Mouse (Mus musculus) monocyte, adult 5-6 weeks (primary cell): ENCODE measurements around the gene Aox4. TPM values are rescaled to one million over a fixed set of nuclear protein-coding genes. Genes with fewer than 3 reads are reported as not detected.

ENCODE experiments used
- ATAC-seq: fragments of 153-309, 156-312 bp; replicated peaks from 2 replicates; pipeline ENCODE4 v1.8.0; 2017; ENCODE audit warnings: mild to moderate bottlenecking; ENCODE audit not compliant: low TSS enrichment, insufficient number of reproducible peaks, severe bottlenecking, poor library complexity, low FRiP score
- total RNA-seq: library from RNA; stranded (forward); fragments of 200-1000, 200-491, 200-594 nt; gene quantifications from 3 replicates; pipeline ENCODE4 v1.2.3, GENCODE M21; 2017

Gene Aox4
- total RNA-seq, 1 experiment from 2014 or later: not detected

DNA sequence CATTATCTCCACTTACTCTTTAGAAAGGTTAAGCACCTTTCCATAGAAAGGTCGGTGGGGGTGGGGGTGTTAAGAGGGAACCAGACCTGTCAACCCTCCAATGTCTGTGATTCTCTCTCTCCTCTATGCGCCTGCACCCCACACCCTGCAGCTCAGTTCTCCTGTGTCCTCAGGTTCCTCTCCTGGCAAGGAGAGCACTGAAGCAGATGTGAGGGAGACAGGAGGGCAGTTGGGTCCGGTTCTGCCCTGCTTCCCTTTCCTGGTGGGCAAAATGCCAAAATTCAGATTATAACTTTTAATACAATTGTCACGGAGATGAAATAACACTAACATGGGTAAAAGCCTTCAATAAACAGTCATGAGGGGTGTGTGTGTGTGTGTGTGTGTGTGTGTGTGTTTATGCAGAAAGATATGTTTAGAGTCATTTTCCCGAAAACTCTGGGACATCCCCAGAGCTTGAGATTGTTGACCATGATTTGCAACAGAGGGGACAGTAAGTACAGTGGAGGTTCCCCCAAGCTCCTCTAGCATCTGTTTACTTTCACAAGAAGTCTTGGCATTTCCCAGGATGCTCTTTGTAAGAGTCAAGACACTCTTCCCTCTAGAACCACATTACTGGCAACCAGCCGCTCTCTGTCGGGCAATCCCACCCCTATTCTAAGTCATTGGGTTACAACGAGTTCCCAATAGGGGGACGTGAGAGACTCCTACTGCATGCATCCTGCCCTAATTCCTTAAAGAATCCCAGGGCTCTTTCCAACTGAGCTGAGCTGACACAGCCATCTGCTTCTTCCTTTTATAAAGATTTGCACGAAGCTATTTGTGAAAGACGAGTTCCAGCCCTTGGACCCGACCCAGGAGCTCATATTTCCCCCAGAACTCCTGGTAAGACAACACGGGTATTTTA is 81.5 kb downstream of the Aox4 start:
- ATAC-seq: no peak

DNA sequence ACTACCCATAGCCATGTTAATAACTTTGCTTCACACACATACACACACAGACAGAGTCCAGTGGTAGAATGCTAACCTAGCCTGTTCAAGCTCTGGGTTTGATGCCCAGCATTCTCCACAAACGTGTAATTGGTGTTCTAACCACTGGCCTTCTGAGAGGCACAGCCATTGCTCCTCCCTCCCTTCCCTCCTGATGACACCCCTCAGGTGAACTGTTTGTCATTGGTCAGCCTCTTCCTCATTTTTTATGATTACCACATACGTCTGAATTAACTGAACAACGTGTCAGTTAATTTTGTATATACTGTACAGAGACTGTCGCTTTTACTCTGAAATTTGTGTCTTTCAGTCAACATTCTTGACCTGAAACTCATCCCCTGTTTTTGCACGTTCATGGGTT is 84.5 kb downstream of the Aox4 start:
- ATAC-seq: no peak

DNA sequence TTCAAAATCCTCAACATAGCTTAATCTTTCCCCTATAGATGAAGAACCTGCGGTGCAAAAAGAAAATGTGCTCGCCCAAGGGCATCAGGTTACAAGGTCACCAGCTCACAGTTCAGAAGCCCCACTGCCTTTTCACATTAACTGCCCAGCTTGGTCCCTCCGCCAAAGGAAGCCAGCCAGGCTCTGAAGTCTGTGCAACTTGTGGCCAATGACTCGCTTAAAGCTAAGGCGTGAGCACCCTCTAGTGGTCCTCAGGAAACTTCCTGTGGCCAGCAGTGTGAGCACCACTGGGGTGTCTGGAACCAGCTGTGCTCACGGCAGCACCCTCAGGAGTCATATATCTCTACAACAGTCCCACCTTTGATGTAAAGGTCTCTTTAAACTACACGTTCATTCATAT is 86.1 kb downstream of the Aox4 start:
- peak; percentile 77 for ATAC-seq

DNA sequence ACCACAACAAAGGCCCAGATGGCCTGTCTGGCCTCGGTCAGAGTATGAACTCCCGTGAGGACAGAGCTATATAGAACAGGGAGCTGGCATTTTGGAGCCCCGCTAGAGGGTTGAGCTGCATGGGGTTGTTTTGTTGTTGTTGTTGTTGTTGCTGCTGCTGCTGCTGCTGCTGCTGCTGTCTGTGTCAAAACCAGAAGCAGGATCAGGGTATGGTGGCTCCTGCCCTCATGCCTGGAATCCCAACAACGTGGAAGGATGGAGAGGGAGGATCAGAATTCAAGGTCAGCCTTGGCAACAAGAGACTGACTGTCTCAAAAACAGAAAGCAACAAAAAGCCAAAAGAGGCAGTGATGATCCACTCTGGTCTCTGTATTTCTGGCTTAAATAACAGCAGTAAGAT is 86.6 kb downstream of the Aox4 start:
- ATAC-seq: no peak

DNA sequence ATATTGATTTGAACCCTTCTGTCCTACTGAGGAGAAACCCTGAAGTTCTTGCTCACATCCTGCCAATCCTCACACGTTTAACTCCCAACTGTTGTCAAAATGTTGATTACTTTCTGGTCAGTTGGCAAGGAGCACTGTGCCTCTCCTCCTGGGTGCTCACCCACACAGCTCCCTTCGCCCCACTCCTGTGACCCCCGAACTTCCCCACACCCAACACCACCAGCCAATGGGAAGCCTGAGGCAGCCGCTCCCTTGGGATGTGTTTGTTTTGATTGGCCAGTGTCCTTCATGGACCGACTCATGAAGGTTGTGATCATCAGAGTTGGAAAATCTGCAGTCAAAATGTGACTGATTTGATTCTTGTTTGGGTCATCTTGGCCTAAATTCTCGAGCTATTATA is 88.2 kb downstream of the Aox4 start:
- ATAC-seq: no peak

DNA sequence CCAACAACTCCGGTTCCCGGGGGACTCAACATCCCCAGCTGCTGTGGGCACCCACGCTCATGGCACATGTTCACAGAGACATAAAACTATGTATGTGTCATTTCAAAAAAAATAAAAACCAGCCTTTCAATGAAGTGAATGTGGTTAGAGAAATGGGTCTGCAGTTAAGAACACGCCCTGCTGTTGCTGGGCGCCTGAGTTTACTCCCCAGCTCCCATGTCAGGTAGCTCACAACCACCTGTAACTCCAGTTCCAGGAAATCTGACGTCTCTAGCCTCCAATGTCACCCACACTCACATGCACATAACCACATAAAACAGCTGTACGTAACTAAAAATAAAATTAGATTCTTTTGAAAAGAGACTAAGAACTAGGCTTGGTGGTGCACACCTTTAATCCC is 90.9 kb downstream of the Aox4 start:
- no peak for ATAC-seq

DNA sequence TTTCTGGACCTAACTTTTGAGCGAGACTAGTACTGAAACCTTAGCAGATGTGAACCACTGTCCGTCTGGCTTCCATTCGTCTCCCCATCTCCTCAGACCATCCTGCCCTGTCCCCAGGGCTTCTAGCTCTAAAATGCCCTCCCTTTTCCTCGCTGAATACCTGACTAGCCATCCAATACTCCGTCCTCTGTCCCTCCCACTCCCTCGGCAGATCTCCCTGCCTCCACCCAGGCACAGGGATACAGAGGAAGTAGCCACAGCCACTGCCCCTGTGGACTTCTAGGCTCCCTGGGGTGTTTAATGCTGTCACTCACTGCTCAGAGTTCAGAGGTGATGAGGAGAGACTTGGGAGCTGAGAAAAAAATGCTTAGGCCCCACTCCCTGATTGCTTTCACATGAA is 91.8 kb downstream of the Aox4 start:
- no peak for ATAC-seq

DNA sequence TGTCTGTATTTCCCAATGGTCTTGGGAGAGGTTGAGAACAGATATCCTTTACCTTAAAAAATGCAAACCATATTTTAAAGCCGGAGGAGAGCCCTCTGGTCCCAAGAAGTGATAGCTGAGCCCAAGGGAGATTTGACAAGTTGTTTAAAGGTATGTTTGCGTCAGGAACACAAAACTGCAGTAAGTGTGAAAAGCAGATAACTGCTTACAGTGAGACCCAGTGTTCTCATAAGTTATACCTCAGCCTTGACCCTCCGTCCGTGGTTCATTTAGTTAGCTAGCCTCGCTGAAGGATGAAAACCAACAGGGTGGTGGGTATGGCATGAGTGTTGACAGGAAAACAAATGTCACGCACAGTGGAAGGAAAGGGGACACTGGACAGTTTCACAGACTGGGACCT is 92.8 kb downstream of the Aox4 start:
- no peak for ATAC-seq

DNA sequence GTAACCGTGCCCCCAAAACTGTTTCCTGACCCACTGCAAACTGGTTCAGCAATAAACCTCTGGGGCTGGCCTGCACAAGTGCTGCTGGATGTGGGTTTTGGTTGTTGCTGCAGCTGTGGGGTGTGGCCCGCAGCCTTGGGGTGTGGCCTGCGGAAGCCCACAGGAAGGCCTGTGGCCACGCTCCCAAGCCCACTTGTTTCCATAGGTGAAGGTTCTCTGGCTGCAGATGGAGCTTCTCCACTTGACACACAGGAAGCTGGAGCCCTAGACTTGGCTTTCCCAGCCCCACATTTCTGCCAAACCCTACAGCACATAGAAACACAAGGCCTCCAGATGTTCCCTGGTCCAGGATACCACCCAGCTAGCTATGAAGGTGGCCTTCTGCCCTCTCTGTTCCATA is 93.5 kb downstream of the Aox4 start:
- ATAC-seq: no peak; the same call in 1 of the 2 replicates

DNA sequence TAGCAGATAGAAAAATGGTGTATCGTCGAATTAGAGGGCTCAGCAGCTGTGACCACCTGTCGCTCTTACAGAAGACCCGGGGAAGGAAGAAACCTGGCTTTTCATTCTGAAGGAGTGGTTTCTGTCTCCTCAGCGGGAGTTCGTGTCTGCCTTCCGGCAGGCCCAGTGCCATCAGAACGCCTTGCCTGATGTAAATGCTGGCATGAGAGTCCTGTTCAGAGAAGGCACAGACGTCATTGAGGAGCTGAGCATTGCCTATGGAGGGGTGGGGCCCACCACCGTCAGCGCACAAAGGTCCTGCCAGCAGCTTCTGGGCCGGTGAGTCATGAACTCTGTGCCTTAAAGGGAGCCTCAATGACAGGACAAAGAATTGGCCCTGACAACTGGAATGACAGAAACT is 94.1 kb downstream of the Aox4 start:
- ATAC-seq: no peak

DNA sequence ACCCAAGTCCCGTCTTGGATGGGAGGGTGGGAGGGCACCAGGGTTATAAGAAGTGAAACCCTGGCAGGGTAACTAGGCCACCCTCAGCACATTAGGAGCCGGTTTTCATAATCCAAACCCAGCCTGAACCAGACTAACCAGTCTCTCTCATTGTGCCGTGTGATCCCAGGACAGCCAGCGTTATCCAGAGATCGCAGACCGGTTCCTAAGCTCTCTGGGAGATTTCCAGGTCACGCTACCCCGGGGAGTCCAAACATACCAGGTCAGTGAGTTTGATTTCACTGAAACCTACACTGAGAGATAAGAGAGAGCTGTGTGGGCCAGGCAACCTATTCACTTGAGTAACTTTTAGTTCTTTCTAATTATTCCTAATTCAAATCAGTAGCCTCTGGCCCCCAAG is 97.0 kb downstream of the Aox4 start:
- no peak for ATAC-seq

DNA sequence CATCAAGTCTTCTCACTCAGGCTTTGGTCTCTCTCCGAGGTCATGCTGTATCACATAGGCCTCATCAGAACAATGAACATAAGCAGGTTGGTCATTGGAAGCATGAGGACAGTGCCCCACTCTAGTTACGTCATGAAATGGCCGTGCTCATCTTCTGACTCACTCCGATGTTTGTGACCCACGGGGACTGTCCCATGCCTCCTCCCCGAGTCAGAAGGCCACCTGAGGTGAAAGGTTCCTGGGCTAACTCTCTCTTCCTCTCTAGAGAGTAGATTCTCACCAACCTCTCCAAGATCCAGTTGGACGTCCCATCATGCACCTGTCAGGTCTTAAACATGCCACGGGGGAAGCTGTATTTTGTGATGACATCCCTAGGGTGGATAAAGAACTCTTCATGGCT is 98.4 kb downstream of the Aox4 start:
- no peak for ATAC-seq

DNA sequence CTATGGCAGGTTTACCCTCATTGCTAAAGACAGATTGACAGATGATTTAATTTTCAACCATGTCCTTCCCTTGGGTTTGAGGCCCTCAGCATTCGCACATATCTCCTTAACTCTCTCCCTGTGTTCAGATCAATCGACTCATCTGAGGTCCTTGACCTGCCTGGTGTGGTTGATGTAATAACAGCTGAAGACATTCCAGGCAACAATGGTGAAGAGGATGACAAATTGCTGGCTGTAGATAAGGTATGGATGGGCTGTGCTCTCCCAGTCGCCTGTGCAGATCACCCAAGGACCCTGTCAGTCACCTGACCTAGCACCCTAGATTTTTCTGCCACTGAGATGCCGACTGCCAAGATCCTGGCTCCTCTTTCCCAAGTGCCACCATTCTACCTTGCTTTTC is 99.7 kb downstream of the Aox4 start:
- no peak for ATAC-seq

DNA sequence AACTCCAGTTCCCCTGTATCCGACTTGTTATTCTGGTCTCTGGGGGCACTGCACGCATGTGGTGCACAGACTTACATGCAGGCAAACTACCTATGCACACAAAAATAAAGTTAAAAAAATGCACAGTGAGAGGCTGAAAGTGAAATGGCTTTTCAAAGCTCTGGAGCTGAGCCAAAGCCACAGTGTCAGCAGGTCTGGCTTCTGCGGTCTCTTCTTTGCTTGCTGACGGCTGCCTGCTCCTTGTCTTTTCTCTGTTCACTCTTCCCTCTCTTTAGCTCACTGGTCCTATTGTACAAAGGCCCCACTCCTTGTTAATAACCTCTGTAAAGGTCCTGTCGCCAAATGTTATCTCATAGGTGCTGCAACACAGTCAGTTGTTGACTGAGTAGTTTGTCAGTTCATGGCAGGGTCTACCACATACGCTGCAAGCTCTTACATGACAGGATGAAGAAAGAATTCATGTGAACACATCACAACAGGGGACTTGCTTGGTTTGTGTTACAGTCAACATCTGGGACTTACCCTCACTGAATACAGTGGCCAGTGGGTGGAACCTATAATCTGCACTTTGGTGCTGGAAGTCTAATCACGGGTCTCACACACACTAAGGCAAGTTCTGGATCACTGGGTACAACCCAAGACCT is 101.1 kb downstream of the Aox4 start:
- no peak for ATAC-seq

DNA sequence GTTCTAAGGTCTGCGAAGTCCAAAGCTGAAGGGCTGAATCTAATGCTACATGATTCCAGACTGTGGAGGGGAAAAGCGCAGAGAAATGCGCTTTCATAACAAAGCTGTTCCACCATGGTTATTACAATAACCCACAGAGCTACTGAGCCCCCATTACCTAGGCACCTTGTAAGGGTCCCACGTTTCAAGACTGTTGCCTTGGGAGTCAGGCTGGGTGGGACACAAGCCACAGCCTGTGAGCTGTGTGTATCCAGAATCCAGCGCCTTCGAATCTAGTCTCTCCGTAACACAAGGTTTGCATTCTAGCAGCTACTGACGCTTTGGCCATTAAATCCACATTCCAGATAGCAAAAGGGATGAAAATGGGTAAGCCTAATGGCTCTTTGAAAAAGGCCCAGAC is 103.0 kb downstream of the Aox4 start:
- ATAC-seq: no peak

DNA sequence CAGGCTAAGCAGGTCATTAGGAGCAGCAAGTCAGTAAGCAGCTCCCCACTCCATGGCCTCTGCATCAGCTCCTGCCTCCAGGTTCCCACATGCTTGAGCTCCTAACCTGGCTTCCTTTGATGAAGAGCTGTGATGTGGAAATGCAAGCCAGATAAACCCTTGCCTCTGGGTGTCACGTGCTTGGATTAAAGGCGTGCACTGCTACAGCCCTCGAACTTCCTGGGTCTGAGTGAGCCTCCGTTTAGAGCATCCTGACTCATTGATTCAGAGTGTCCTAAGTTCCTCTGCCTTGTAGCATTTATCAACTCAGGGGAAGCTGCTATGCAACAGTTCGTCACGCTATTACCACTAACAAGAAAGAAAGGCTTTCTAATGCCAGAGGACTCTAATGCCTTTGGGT is 105.3 kb downstream of the Aox4 start:
- no peak for ATAC-seq

Other genes with a start within 250 kb of the Aox4 start
- 0.67 to 1.5 TPM (median 1.1 TPM) in 3 replicates for gene Sgo2a, start 214.4 kb upstream of the Aox4 start, total RNA-seq
- 56.7 to 68.5 TPM (median 64.8 TPM) in 3 replicates for gene Kctd18, start 191.4 kb upstream of the Aox4 start, total RNA-seq
- 0.10 to 0.95 TPM in 2 of 3 replicates, not detected in the other for gene Aox1, start 180.5 kb upstream of the Aox4 start, total RNA-seq
- 1.3 to 8.5 TPM (median 3.5 TPM) in 3 replicates for gene Aox3, start 97.3 kb upstream of the Aox4 start, total RNA-seq
- 0.10 TPM in 1 of 3 replicates, not detected in the others for gene Aox2, start 67.9 kb downstream of the Aox4 start, total RNA-seq
- gene Bzw1, start 182.5 kb downstream of the Aox4 start, total RNA-seq: 164 to 180 TPM (median 178 TPM) in 3 replicates
- 1,281 to 1,683 TPM (median 1,335 TPM) in 3 replicates for gene Clk1, start 213.7 kb downstream of the Aox4 start, total RNA-seq
- gene Nif3l1, start 234.8 kb downstream of the Aox4 start, total RNA-seq: 11.5 to 22.8 TPM (median 18.0 TPM) in 3 replicates
- gene Ppil3, start 235.1 kb downstream of the Aox4 start, total RNA-seq: 59.5 to 80.1 TPM (median 68.3 TPM) in 3 replicates